Mouse (Mus musculus) lung, postnatal 25 days (tissue): ENCODE measurements around the gene Pyroxd2.
"Not testable (repeated sequence)": the region's sequence is repeated elsewhere in the genome, so short reads cannot be mapped to it uniquely, and the experiment has no call there.

Experiments
- DNase-seq: peaks from one replicate; pipeline ENCODE4 v3.0.0; 2022; ENCODE audit warnings: low spot score

Gene Pyroxd2

DNA sequence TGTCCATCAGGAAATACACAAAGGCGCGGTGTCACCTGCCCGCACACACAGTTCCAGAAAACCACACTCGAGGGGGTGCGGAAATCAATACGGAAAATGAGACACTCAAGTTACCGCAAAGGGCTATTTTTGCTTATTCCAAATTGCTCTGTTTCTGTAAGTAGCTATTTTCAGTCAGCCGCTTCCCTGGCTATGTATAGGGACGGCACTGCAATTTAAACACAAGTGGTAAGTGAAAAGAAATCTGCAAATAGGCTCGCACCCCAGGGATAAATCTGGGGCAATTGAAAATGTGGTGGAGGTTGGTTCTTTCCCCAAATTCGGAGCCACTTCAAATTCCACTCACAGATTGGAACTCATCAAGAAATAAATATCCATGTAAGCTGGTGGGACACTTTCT is 63.3 kb downstream of the Pyroxd2 start:
- DNase-seq: no peak

DNA sequence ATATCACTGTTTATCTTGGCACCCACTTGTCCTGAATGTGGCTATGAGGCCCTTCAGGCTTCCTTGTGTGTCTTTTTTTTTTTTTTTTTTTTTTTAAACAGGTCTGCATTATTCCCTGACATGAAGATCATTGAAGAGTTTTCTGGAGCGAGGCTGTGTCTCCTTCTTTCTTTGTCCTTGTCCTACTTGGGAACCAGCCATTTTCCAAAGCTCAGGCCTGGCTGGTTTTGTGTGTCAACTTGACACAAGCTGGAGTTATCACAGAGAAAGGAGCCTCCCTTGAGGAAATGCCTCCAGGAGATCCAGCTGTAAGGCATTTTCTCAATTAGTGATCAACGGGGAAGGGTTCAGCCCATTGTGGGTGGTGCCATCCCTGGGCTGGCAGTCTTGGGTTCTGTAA is 69.8 kb downstream of the Pyroxd2 start:
- DNase-seq: not testable (repeated sequence)

DNA sequence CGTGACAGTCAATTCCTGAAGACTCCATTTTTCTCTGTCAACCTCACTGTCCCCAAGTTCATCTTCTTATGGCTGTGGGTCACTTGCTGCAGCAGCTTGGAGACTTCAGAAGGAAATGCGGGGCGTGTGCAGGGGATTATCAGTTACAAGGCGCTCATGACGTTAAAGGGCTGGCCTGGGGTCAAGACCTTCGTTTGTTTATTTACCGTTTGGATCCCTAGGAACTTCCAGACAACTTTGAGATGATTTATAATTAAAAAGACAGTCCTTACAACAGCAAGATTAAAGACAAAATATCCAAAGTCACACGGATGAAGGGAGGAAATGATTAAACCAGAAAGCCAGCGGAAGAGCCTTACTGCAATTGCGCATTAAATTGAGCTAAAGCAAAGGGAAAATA is 74.4 kb downstream of the Pyroxd2 start:
- DNase-seq: no peak

- no peak for DNase-seq
Measured at GRCm38 (mm10) chr19:42677452-42677851, 75.1 kb downstream of the Pyroxd2 start.

- no peak for DNase-seq
Measured at GRCm38 (mm10) chr19:42676931-42677330, 75.6 kb downstream of the Pyroxd2 start.
